In the genomic region with DNA sequence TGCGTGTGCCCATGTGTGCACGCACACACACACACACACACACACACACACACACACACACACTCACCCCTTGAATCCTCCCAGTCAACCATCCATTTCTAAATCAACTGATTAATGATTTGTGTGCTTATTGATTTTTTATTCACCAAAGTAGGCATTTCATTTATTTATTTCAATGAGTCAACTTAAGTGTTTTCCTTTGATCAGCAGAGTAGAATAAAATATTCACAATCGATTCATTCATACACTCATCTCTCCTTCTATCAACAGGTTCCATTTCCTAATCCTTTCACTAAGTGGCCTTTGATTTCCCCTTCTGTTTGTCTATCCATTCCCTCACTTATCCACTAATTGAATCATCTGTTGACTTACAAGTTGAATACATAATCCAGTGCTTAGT, we compare ENCODE assay signal across 28 mouse cellular contexts.
"Had no signal": no experiment of that assay in that cellular context is flagged by ENCODE, and none has a peak within 500 bp of the region (broad histone marks: within the 10 kb centered on the region; RNA-seq: fewer than 3 reads in every experiment).

No protein-coding gene starts in this region.

- H3K9ac ChIP-seq: embryonic facial prominence, embryonic 12.5 days; embryonic facial prominence, embryonic 13.5 days; embryonic facial prominence, embryonic 15.5 days; forebrain, embryonic 12.5 days; forebrain, embryonic 13.5 days; forebrain, embryonic 15.5 days; forebrain, postnatal 0 days had no signal

- H3K4me2 ChIP-seq: embryonic facial prominence, embryonic 12.5 days; embryonic facial prominence, embryonic 13.5 days; embryonic facial prominence, embryonic 15.5 days; forebrain, embryonic 12.5 days; forebrain, embryonic 13.5 days; forebrain, embryonic 15.5 days had no signal

- H3K9me3 ChIP-seq: embryonic facial prominence, embryonic 12.5 days; embryonic facial prominence, embryonic 15.5 days had no signal

- ATAC-seq: forebrain, embryonic 13.5 days; forebrain, embryonic 14.5 days; forebrain, embryonic 15.5 days; forebrain, embryonic 16.5 days; forebrain, postnatal 0 days had no signal

- H3K4me3 ChIP-seq: embryonic facial prominence, embryonic 10.5 days; embryonic facial prominence, embryonic 12.5 days; embryonic facial prominence, embryonic 13.5 days; embryonic facial prominence, embryonic 15.5 days; erythroblast, embryonic 14.5 days; forebrain, embryonic 10.5 days; forebrain, embryonic 12.5 days; forebrain, embryonic 13.5 days; forebrain, embryonic 15.5 days; gastrocnemius, adult 2 months; heart, adult 2 months had no signal

- H3K27ac ChIP-seq: embryonic facial prominence, embryonic 10.5 days; embryonic facial prominence, embryonic 12.5 days; embryonic facial prominence, embryonic 13.5 days; embryonic facial prominence, embryonic 15.5 days; forebrain, embryonic 10.5 days; forebrain, embryonic 12.5 days; forebrain, embryonic 13.5 days; forebrain, embryonic 15.5 days; gastrocnemius, adult 2 months; heart, adult 2 months had no signal

- H3K27me3 ChIP-seq: embryonic facial prominence, embryonic 12.5 days; embryonic facial prominence, embryonic 13.5 days; embryonic facial prominence, embryonic 15.5 days; forebrain, embryonic 12.5 days; forebrain, embryonic 13.5 days; forebrain, embryonic 15.5 days had no signal

- H3K36me3 ChIP-seq: embryonic facial prominence, embryonic 10.5 days; embryonic facial prominence, embryonic 12.5 days; embryonic facial prominence, embryonic 13.5 days; embryonic facial prominence, embryonic 15.5 days; forebrain, embryonic 10.5 days; forebrain, embryonic 12.5 days; forebrain, embryonic 15.5 days had no signal

- DNase-seq: cerebellum, adult 8-10 months; cerebellum, adult 9-10 months; cerebellum, adult 9-11 months; cerebellum, postnatal 10 days; cerebellum, postnatal 14 days; cerebellum, postnatal 25 days; cerebellum, postnatal 36 days; embryo, embryonic 11 days; forebrain, postnatal 0 days; gastrocnemius, adult 2 months; gastrocnemius, postnatal 10 days; gastrocnemius, postnatal 14 days; gastrocnemius, postnatal 25 days; gastrocnemius, postnatal 36 days; heart, adult 11 months; heart, adult 18-20 months; heart, adult 2 months had no signal

- H3K4me1 ChIP-seq: embryonic facial prominence, embryonic 10.5 days; embryonic facial prominence, embryonic 12.5 days; embryonic facial prominence, embryonic 13.5 days; embryonic facial prominence, embryonic 15.5 days; forebrain, embryonic 10.5 days; forebrain, embryonic 12.5 days; forebrain, embryonic 13.5 days; forebrain, embryonic 15.5 days had no signal
